ENCODE assay signal across 7 mouse cellular contexts in genomic region chr7:16387160-16388041, GRCm38 (mm10). TPM values are rescaled to one million over a fixed set of nuclear protein-coding genes. Genes with fewer than 3 reads are reported as not detected.
DNase-seq lines count a peak whose midpoint lies in the region; ATAC-seq and TF ChIP-seq lines count a peak whose summit lies in the region.

Gene Sae1 (minus strand): TSS chr7:16387806.

- peak within 1 kb of the TSS; percentile 76 for H3K4me2 ChIP-seq in intestine, postnatal 0 days (replicated peaks; ENCODE audit: low read depth)
- H3K4me2 ChIP-seq in midbrain, embryonic 12.5 days (replicated peaks): peak within 1 kb of the TSS; percentile 82

- WGBS in intestine, postnatal 0 days: under 1% methylated on average over 58 of the region's 58 CpGs
- WGBS in midbrain, embryonic 12.5 days: under 1% methylated on average over 58 of the region's 58 CpGs
- WGBS in small intestine, adult 2 months: 2% methylated on average over 58 of the region's 58 CpGs

- H3K9ac ChIP-seq in intestine, postnatal 0 days (ENCODE audit: low read depth, low read length): peak within 1 kb of the TSS; percentile 58
- peak within 1 kb of the TSS; percentile 95 for H3K9ac ChIP-seq in midbrain, embryonic 12.5 days (replicated peaks)

- TF ChIP-seq POLR2A in small intestine, adult 2 months (IDR thresholded peaks at IDR 0.05; ENCODE audit: low read depth, low read length): 0 out of 2 replicates have a peak, but pooled peaks have one; percentile 54

- no peak for TF ChIP-seq CTCF in intestine, postnatal 0 days (IDR thresholded peaks at IDR 0.05; ENCODE audit: low read depth)
- TF ChIP-seq CTCF in small intestine, adult 2 months (IDR thresholded peaks at IDR 0.05; ENCODE audit: extremely low read depth, insufficient read length, insufficient replicate concordance, low read depth, low read length): no peak

- no peaks in the 10 kb centered on the region for H3K27me3 ChIP-seq in intestine, postnatal 0 days (replicated peaks; ENCODE audit: control insufficient read depth, insufficient read depth, low read length)
- no peaks in the 10 kb centered on the region for H3K27me3 ChIP-seq in midbrain, embryonic 12.5 days
- no peaks in the 10 kb centered on the region for H3K27me3 ChIP-seq in small intestine, adult 2 months (ENCODE audit: control insufficient read depth, insufficient read depth, low read length)

- DNase-seq in adrenal gland, adult 8-10 months: peak; percentile 97
- peak; percentile 96 for DNase-seq in embryo, embryonic 9.5 days (ENCODE audit: extremely low spot score)
- DNase-seq in gonadal fat pad, adult 2 months (ENCODE audit: low read depth): no peak
- peak; percentile 97 for DNase-seq in left cerebral cortex, postnatal 4 days

- peak within 1 kb of the TSS; percentile 77 for H3K27ac ChIP-seq in intestine, postnatal 0 days (ENCODE audit: low read depth, low read length)
- peak within 1 kb of the TSS; percentile 78 for H3K27ac ChIP-seq in midbrain, embryonic 12.5 days (replicated peaks)
- H3K27ac ChIP-seq in small intestine, adult 2 months (ENCODE audit: insufficient read depth, low read depth, low read length): peak within 1 kb of the TSS; percentile 22; the same call in 1 of the 2 replicates

- peaks cover 4% of the 10 kb centered on the region for H3K4me1 ChIP-seq in intestine, postnatal 0 days (replicated peaks; ENCODE audit: control insufficient read depth, insufficient read depth, low read length)
- H3K4me1 ChIP-seq in midbrain, embryonic 12.5 days: peaks cover 30% of the 10 kb centered on the region
- H3K4me1 ChIP-seq in small intestine, adult 2 months (ENCODE audit: control insufficient read depth, insufficient read depth, insufficient read length, low read length): peaks cover 4% of the 10 kb centered on the region; the same call in 1 of the 2 replicates

- peak within 1 kb of the TSS; percentile 72 for H3K4me3 ChIP-seq in intestine, postnatal 0 days (ENCODE audit: low read depth, low read length)
- peak within 1 kb of the TSS; percentile 91 for H3K4me3 ChIP-seq in midbrain, embryonic 12.5 days
- H3K4me3 ChIP-seq in small intestine, adult 2 months (ENCODE audit: low read depth, low read length): peak within 1 kb of the TSS; percentile 82

- H3K9me3 ChIP-seq in intestine, postnatal 0 days (ENCODE audit: control insufficient read depth): no peaks in the 10 kb centered on the region
- H3K9me3 ChIP-seq in midbrain, embryonic 12.5 days: no peaks in the 10 kb centered on the region

- intact Hi-C loops in left cerebral cortex, postnatal 4 days (cut with DNase I): no loop called here

- no peaks in the 10 kb centered on the region for H3K36me3 ChIP-seq in intestine, postnatal 0 days (ENCODE audit: control insufficient read depth, insufficient read depth)
- H3K36me3 ChIP-seq in midbrain, embryonic 12.5 days: peaks cover 19% of the 10 kb centered on the region
- no peaks in the 10 kb centered on the region for H3K36me3 ChIP-seq in small intestine, adult 2 months (ENCODE audit: control insufficient read depth, insufficient read depth, low read length)

- peak; percentile 97 for ATAC-seq in intestine, postnatal 0 days
- ATAC-seq in midbrain, embryonic 12.5 days (ENCODE audit: low FRiP score, low read depth): peak; percentile 94

RNA-seq across cellular contexts. Expression of gene Sae1, which starts in this region (rescaled TPM):
- 10 to 100 TPM; 64.0 to 78.2 (median 67.5) TPM for total RNA-seq in adrenal gland, adult 8-10 months (2022)
- polyA plus RNA-seq in gonadal fat pad, adult 2 months (2012; rRNA removed): 41.0 and 47.9 TPM in 2 replicates
- 90.7 and 91.5 TPM in 2 replicates for polyA plus RNA-seq in intestine, postnatal 0 days (2015; fragmentation: Nextera tagmentation; extraction: Ambion mirVana)
- 100 to 1,000 TPM; 119 to 129 TPM for total RNA-seq in left cerebral cortex, postnatal 4 days (2021)
- polyA plus RNA-seq in midbrain, embryonic 12.5 days (2016; fragmentation: Nextera tagmentation; extraction: Ambion mirVana): 331 and 332 TPM in 2 replicates
- 9.8 and 15.0 TPM in 2 replicates for polyA plus RNA-seq in small intestine, adult 2 months (2012; rRNA removed)

Comparison
In these comparisons a context has a peak if more than half of its experiments do, and no peak if none do; other contexts are left out.
1. H3K27ac ChIP-seq: peak in every context shown above with its lines; median percentile 78 in midbrain, embryonic 12.5 days; 77 in intestine, postnatal 0 days; 22 in small intestine, adult 2 months.